Mouse (Mus musculus) E14TG2a.4 (cell line): ENCODE measurements around the gene Nosip.

Source experiments
- CTCF ChIP-seq: conservative IDR thresholded peaks from 2 replicates; pipeline ENCODE4 v1.5.1; 2014; ENCODE audit warnings: low read length
- NANOG ChIP-seq: IDR thresholded peaks from 2 replicates; pipeline ENCODE4 v1.6.1; 2014; ENCODE audit warnings: borderline replicate concordance, low read length, mixed read lengths
- POU5F1 ChIP-seq: IDR thresholded peaks from 2 replicates; pipeline ENCODE4 v1.6.1; 2014; ENCODE audit warnings: low read length, borderline replicate concordance

DNA sequence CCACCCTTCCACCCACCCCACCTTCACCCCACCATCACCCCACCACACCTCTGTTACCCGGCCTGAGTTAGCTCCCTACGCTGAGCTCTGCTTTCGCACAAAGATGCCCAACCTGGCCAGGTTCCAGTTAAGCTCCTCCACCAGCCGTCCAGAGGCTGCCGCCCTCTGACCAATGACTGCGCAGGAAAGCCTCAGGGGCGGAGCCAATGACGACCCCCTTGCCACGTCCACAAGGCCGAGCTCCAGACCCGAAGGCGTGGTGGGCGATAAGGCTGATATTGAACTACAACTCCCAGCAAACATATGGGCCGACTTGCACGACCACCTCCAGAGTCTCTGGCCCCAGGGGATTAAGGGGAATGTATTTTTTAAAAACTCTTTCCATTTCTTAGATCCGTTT is 29.8 kb downstream of the Nosip start, which contains the start of gene Rcn3:
- TF ChIP-seq CTCF (no peak), NANOG (no peak), POU5F1 (no peak)
